Mouse (Mus musculus) neural tube, embryonic 14.5 days (tissue): ENCODE measurements at regions not wholly inside any gene's neighbourhood (a gene's known extent, or its start where the extent isn't known, plus 50 kb on each side); places are given as distances from the start of the nearest gene placed in this dataset.
"Not testable (repeated sequence)": the region's sequence is repeated elsewhere in the genome, so short reads cannot be mapped to it uniquely, and the experiment has no call there.

ENCODE experiments used
- ATAC-seq: fragments of 200-750 bp; cut with Nextera tagmentation; 2 replicates; pipeline ENCODE4 v1.8.0; 2017; ENCODE audit warnings: low read depth, mild to moderate bottlenecking, moderate TSS enrichment, moderate library complexity
- H3K27ac ChIP-seq: fragments of 300-500 bp; sonication (generic); 2 replicates; pipeline ENCODE4 v1.5.1; 2014; ENCODE audit warnings: low read depth, mild to moderate bottlenecking, control low read depth, low read length, moderate library complexity, mixed read lengths
- H3K27me3 ChIP-seq: fragments of 300-500 bp; sonication (generic); 2 replicates; pipeline ENCODE4 v1.6.1; 2014; ENCODE audit warnings: low read length; ENCODE audit not compliant: control insufficient read depth, insufficient read depth
- H3K36me3 ChIP-seq: fragments of 300-500 bp; sonication (generic); 2 replicates; pipeline ENCODE4 v1.6.1; 2014; ENCODE audit warnings: low read length, mixed read lengths; ENCODE audit not compliant: control insufficient read depth, insufficient read depth
- H3K4me1 ChIP-seq: fragments of 300-500 bp; sonication (generic); 2 replicates; pipeline ENCODE4 v1.6.1; 2014; ENCODE audit warnings: low read length; ENCODE audit not compliant: control insufficient read depth, insufficient read depth
- H3K4me2 ChIP-seq: fragments of 300-500 bp; sonication (generic); 2 replicates; pipeline ENCODE4 v1.6.1; 2014; ENCODE audit warnings: mild to moderate bottlenecking, low read depth, low read length, control low read depth
- H3K4me3 ChIP-seq: fragments of 300-500 bp; sonication (generic); 2 replicates; pipeline ENCODE4 v1.5.1; 2014; ENCODE audit warnings: low read depth, low read length, control low read depth, mixed read lengths
- H3K9ac ChIP-seq: fragments of 300-500 bp; sonication (generic); replicated peaks from 2 replicates; pipeline ENCODE4 v1.6.1; 2014; ENCODE audit warnings: low read depth, mild to moderate bottlenecking, control low read depth, low read length, mixed read lengths
- H3K9me3 ChIP-seq: fragments of 300-500 bp; sonication (generic); 2 replicates; pipeline ENCODE4 v1.6.1; 2016; ENCODE audit warnings: low read length; ENCODE audit not compliant: control insufficient read depth
- whole genome bisulfite sequencing: fragments of 180-500 bp; shearing (Covaris S2); extraction: QIAGEN DNeasy Blood & Tissue Kit; methylation state at CpG from one replicate; pipeline ENCODE4 v1.1.7; 2014; 5-methylcytosine and 5-hydroxymethylcytosine counted together

GRCm38 (mm10) chr6:48341367-48341766 is 54.0 kb upstream of the Krba1 start:
- H3K27me3 ChIP-seq, H3K4me3 ChIP-seq, H3K9ac ChIP-seq, H3K4me1 ChIP-seq, H3K27ac ChIP-seq, H3K4me2 ChIP-seq, ATAC-seq, H3K36me3 ChIP-seq, H3K9me3 ChIP-seq: not testable (repeated sequence)
- 95% methylated on average over 4 of the region's 4 CpGs for WGBS

GRCm38 (mm10) chr6:48336964-48337363 is 58.4 kb upstream of the Krba1 start:
- H3K9ac ChIP-seq, H3K4me2 ChIP-seq, H3K36me3 ChIP-seq, H3K27me3 ChIP-seq, ATAC-seq, H3K4me1 ChIP-seq, H3K9me3 ChIP-seq, H3K4me3 ChIP-seq, H3K27ac ChIP-seq: not testable (repeated sequence)
- 78% methylated on average over 3 of the region's 3 CpGs for WGBS

- no peak for ATAC-seq
- Histone ChIP-seq H3K4me1 (no peaks in the 10 kb centered on the region), H3K4me3 (no peak overlapping the region), H3K9me3 (no peaks in the 10 kb centered on the region), H3K9ac (no peak overlapping the region), H3K36me3 (no peaks in the 10 kb centered on the region), H3K27ac (no peak overlapping the region), H3K4me2 (no peak overlapping the region), H3K27me3 (no peaks in the 10 kb centered on the region)
- WGBS: 92% methylated on average over 1 of the region's 1 CpGs
Observed at GRCm38 (mm10) chr6:48288011-48288410, 107.4 kb upstream of the Krba1 start.

GRCm38 (mm10) chr6:48279646-48280045 is 115.7 kb upstream of the Krba1 start:
- H3K9me3 ChIP-seq, H3K36me3 ChIP-seq, ATAC-seq, H3K9ac ChIP-seq, H3K27ac ChIP-seq, H3K27me3 ChIP-seq, H3K4me3 ChIP-seq, H3K4me1 ChIP-seq, H3K4me2 ChIP-seq: not testable (repeated sequence)
- WGBS: 42% methylated on average over 1 of the region's 1 CpGs

- H3K4me3 ChIP-seq, H3K9ac ChIP-seq, H3K9me3 ChIP-seq, ATAC-seq, H3K4me1 ChIP-seq, H3K36me3 ChIP-seq, H3K4me2 ChIP-seq, H3K27ac ChIP-seq, H3K27me3 ChIP-seq: not testable (repeated sequence)
Observed at GRCm38 (mm10) chr6:48261563-48261962, 133.8 kb upstream of the Krba1 start.

- H3K4me3 ChIP-seq, H3K4me1 ChIP-seq, H3K36me3 ChIP-seq, H3K27ac ChIP-seq, H3K4me2 ChIP-seq, H3K9me3 ChIP-seq, H3K27me3 ChIP-seq, H3K9ac ChIP-seq, ATAC-seq: not testable (repeated sequence)
Observed at GRCm38 (mm10) chr6:48252989-48253388, 142.4 kb upstream of the Krba1 start.

GRCm38 (mm10) chr6:48251954-48252353 is 143.4 kb upstream of the Krba1 start:
- no peaks in the 10 kb centered on the region for H3K9me3 ChIP-seq
- H3K4me3 ChIP-seq: no peak overlapping the region
- H3K36me3 ChIP-seq: no peaks in the 10 kb centered on the region
- H3K4me2 ChIP-seq: no peak overlapping the region
- ATAC-seq: no peak
- WGBS: 91% methylated on average over 1 of the region's 1 CpGs
- H3K4me1 ChIP-seq: no peaks in the 10 kb centered on the region
- no peak overlapping the region for H3K9ac ChIP-seq
- H3K27me3 ChIP-seq: no peaks in the 10 kb centered on the region
- H3K27ac ChIP-seq: no peak overlapping the region

GRCm38 (mm10) chr6:48244191-48244590 is 151.2 kb upstream of the Krba1 start:
- not testable (repeated sequence) for H3K4me1 ChIP-seq, H3K27ac ChIP-seq, H3K9ac ChIP-seq, H3K27me3 ChIP-seq, H3K9me3 ChIP-seq, H3K36me3 ChIP-seq, H3K4me3 ChIP-seq, H3K4me2 ChIP-seq, ATAC-seq

- no peaks in the 10 kb centered on the region for H3K27me3 ChIP-seq
- WGBS: 76% methylated on average over 9 of the region's 9 CpGs
Observed at GRCm38 (mm10) chr6:48227431-48227830, 141.0 kb upstream of the Zfp746 start.

GRCm38 (mm10) chr6:48224206-48224605 is 137.8 kb upstream of the Zfp746 start:
- Histone ChIP-seq H3K36me3 (no peaks in the 10 kb centered on the region), H3K4me2 (no peak overlapping the region), H3K9ac (no peak overlapping the region), H3K27ac (no peak overlapping the region), H3K27me3 (no peaks in the 10 kb centered on the region), H3K9me3 (no peaks in the 10 kb centered on the region), H3K4me3 (no peak overlapping the region), H3K4me1 (no peaks in the 10 kb centered on the region)
- no peak for ATAC-seq
- WGBS: 92% methylated on average over 4 of the region's 4 CpGs

More at GRCm38 (mm10) chr6:48227431-48227830, 141.0 kb upstream of the Zfp746 start:
- Histone ChIP-seq H3K4me1 (no peaks in the 10 kb centered on the region), H3K9me3 (no peaks in the 10 kb centered on the region), H3K27ac (no peak overlapping the region), H3K36me3 (no peaks in the 10 kb centered on the region), H3K4me2 (no peak overlapping the region), H3K4me3 (no peak overlapping the region), H3K9ac (no peak overlapping the region)
- ATAC-seq: no peak
